Mouse (Mus musculus): ENCODE measurements around the gene Dnm3.
A peak's percentile ranks its signal among the peaks of the same experiment; 100 is the strongest.
"Not testable (repeated sequence)": the region's sequence is repeated elsewhere in the genome, so short reads cannot be mapped to it uniquely, and the experiment has no call there.

Gene Dnm3

GRCm38 (mm10) chr1:162428904-162429303 is 48.9 kb downstream of the Dnm3 start:
- no peak for DNase-seq (ENCODE audit: low read depth)

- no peak for DNase-seq (ENCODE audit: low read depth)
These were observed 51.8 kb downstream of the Dnm3 start for GRCm38 (mm10) chr1:162425930-162426478.

GRCm38 (mm10) chr1:162422826-162423225 is 55.0 kb downstream of the Dnm3 start:
- no peak for DNase-seq (ENCODE audit: low read depth)

- DNase-seq (ENCODE audit: low read depth), result no peak
These were observed 64.0 kb downstream of the Dnm3 start for GRCm38 (mm10) chr1:162413791-162414190.

GRCm38 (mm10) chr1:162412787-162413429 is 64.9 kb downstream of the Dnm3 start:
- no peak for DNase-seq (ENCODE audit: low read depth)

GRCm38 (mm10) chr1:162410207-162410965 is 67.4 kb downstream of the Dnm3 start:
- no peak for DNase-seq (ENCODE audit: low read depth)

- no peak for DNase-seq (ENCODE audit: low read depth)
These were observed 83.3 kb downstream of the Dnm3 start for GRCm38 (mm10) chr1:162394549-162394948.

GRCm38 (mm10) chr1:162388442-162389165 is 89.2 kb downstream of the Dnm3 start:
- DNase-seq (ENCODE audit: low read depth), result no peak

- not testable (repeated sequence) for DNase-seq (ENCODE audit: low read depth)
These were observed 104.8 kb downstream of the Dnm3 start for GRCm38 (mm10) chr1:162373068-162373467.

- no peak for DNase-seq (ENCODE audit: low read depth)
These were observed 108.1 kb downstream of the Dnm3 start for GRCm38 (mm10) chr1:162369726-162370125.

GRCm38 (mm10) chr1:162361978-162362377 is 115.9 kb downstream of the Dnm3 start:
- DNase-seq (ENCODE audit: low read depth), result no peak

GRCm38 (mm10) chr1:162359270-162359669 is 118.6 kb downstream of the Dnm3 start:
- DNase-seq (ENCODE audit: low read depth), result peak; percentile 14

GRCm38 (mm10) chr1:162358036-162358435 is 119.8 kb downstream of the Dnm3 start:
- DNase-seq (ENCODE audit: low read depth), result peak; percentile 13

- no peak for DNase-seq (ENCODE audit: low read depth)
These were observed 121.4 kb downstream of the Dnm3 start for GRCm38 (mm10) chr1:162356481-162356880.

- no peak for DNase-seq (ENCODE audit: low read depth)
These were observed 123.1 kb downstream of the Dnm3 start for GRCm38 (mm10) chr1:162354780-162355179.

GRCm38 (mm10) chr1:162353831-162354230 is 124.0 kb downstream of the Dnm3 start:
- DNase-seq (ENCODE audit: low read depth), result no peak

GRCm38 (mm10) chr1:162349306-162349705 is 128.5 kb downstream of the Dnm3 start:
- no peak for DNase-seq (ENCODE audit: low read depth)

- no peak for DNase-seq (ENCODE audit: low read depth)
These were observed 131.3 kb downstream of the Dnm3 start for GRCm38 (mm10) chr1:162346456-162347011.

GRCm38 (mm10) chr1:162337170-162337569 is 140.7 kb downstream of the Dnm3 start:
- DNase-seq (ENCODE audit: low read depth), result no peak

GRCm38 (mm10) chr1:162336640-162337039 is 141.2 kb downstream of the Dnm3 start:
- peak; percentile 24 for DNase-seq (ENCODE audit: low read depth)

GRCm38 (mm10) chr1:162336224-162336623 is 141.6 kb downstream of the Dnm3 start:
- DNase-seq (ENCODE audit: low read depth), result no peak

- no peak for DNase-seq (ENCODE audit: low read depth)
These were observed 149.2 kb downstream of the Dnm3 start for GRCm38 (mm10) chr1:162328673-162329072.
